Mouse (Mus musculus) natural killer cell, adult 2 months (primary cell): ENCODE data around the gene Tnfrsf1b.

Experiments used
- DNase-seq, 2 experiments: peaks; one replicate each; pipeline ENCODE4 v3.0.0; 2022; ENCODE audit warnings: low spot score in 2 of 2

The Tnfrsf1b gene

GRCm38 (mm10) chr4:145257751-145258434 lies 11.2 kb upstream of the Tnfrsf1b start:
- DNase-seq = no peak

GRCm38 (mm10) chr4:145256144-145256543 lies 9.5 kb upstream of the Tnfrsf1b start:
- DNase-seq = no peak

- DNase-seq = peak; percentile 90
Observed at GRCm38 (mm10) chr4:145254418-145254817, 7.7 kb upstream of the Tnfrsf1b start.

GRCm38 (mm10) chr4:145252611-145253010 lies 5.9 kb upstream of the Tnfrsf1b start:
- no peak for DNase-seq

- no peak for DNase-seq
Observed at GRCm38 (mm10) chr4:145251546-145251945, 4.9 kb upstream of the Tnfrsf1b start.

- DNase-seq = peak; percentile 82 to 87
Observed at GRCm38 (mm10) chr4:145250002-145250401, 3.3 kb upstream of the Tnfrsf1b start.

- DNase-seq = no peak
Observed at GRCm38 (mm10) chr4:145247556-145247955, 886 bp upstream of the Tnfrsf1b start.

GRCm38 (mm10) chr4:145245581-145245980 lies 1.1 kb downstream of the Tnfrsf1b start:
- DNase-seq = no peak

- DNase-seq = no peak
Observed at GRCm38 (mm10) chr4:145244676-145245075, 2.0 kb downstream of the Tnfrsf1b start.

- no peak for DNase-seq
Observed at GRCm38 (mm10) chr4:145242719-145243350, 3.8 kb downstream of the Tnfrsf1b start.

GRCm38 (mm10) chr4:145240723-145241231 lies 5.9 kb downstream of the Tnfrsf1b start:
- DNase-seq = peak; percentile 90 to 93

GRCm38 (mm10) chr4:145239049-145239830 lies 7.4 kb downstream of the Tnfrsf1b start:
- no peak for DNase-seq

- DNase-seq = peak; percentile 78 to 83
Observed at GRCm38 (mm10) chr4:145236027-145236426, 10.6 kb downstream of the Tnfrsf1b start.

- DNase-seq = peak in 1 of 2 experiments; percentile 47
Observed at GRCm38 (mm10) chr4:145233487-145234228, 13.0 kb downstream of the Tnfrsf1b start.

GRCm38 (mm10) chr4:145231732-145232131 lies 14.9 kb downstream of the Tnfrsf1b start:
- no peak for DNase-seq

- peak; percentile 42 to 60 for DNase-seq
Observed at GRCm38 (mm10) chr4:145230647-145231046, 16.0 kb downstream of the Tnfrsf1b start.

GRCm38 (mm10) chr4:145229524-145230163 lies 17.0 kb downstream of the Tnfrsf1b start:
- peak; percentile 61 to 74 for DNase-seq

GRCm38 (mm10) chr4:145229051-145229450 lies 17.6 kb downstream of the Tnfrsf1b start:
- peak; percentile 54 to 64 for DNase-seq

GRCm38 (mm10) chr4:145224613-145225012 lies 22.1 kb downstream of the Tnfrsf1b start:
- DNase-seq = no peak

GRCm38 (mm10) chr4:145222064-145222463 lies 24.6 kb downstream of the Tnfrsf1b start:
- DNase-seq = peak; percentile 49 to 52

- DNase-seq = peak; percentile 76 to 88
Observed at GRCm38 (mm10) chr4:145221379-145221778, 25.3 kb downstream of the Tnfrsf1b start.
